Mouse (Mus musculus): ENCODE measurements at regions not wholly inside any gene's neighbourhood (a gene's known extent, or its start where the extent isn't known, plus 50 kb on each side); places are given as distances from the start of the nearest gene placed in this dataset.

GRCm38 (mm10) chr15:53004078-53004477 is 880.6 kb upstream of the Gm7489 start:
- no peak for DNase-seq (ENCODE audit: low read depth, low spot score)
- Histone ChIP-seq H3K27me3 (ENCODE audit: control insufficient read depth in 1 of 2, insufficient read depth in 2 of 2, low read length in 2 of 2) (no peaks in the 10 kb centered on the region; a peak in 2 of 4 replicates), H3K4me1 (ENCODE audit: control insufficient read depth in 1 of 2, insufficient read depth in 2 of 2, low read length in 2 of 2) (no peaks in the 10 kb centered on the region), H3K36me3 (ENCODE audit: control insufficient read depth in 1 of 2, insufficient read depth in 2 of 2, low read length in 2 of 2) (no peaks in the 10 kb centered on the region), H3K9me3 (replicated peaks; ENCODE audit: insufficient read depth, low read length) (no peaks in the 10 kb centered on the region), H3K4me3 (ENCODE audit: control insufficient read depth in 1 of 2, insufficient read depth in 1 of 2, low read depth in 2 of 2, low read length in 2 of 2) (no peak overlapping the region), H3K9ac (ENCODE audit: control insufficient read depth, low read depth, low read length, poor library complexity, severe bottlenecking) (no peak overlapping the region), H3K27ac (ENCODE audit: control insufficient read depth, low read depth, low read length) (no peak overlapping the region), H3K79me2 (ENCODE audit: control insufficient read depth, insufficient read depth, low read length, poor library complexity) (no peaks in the 10 kb centered on the region)
- no peak for TF ChIP-seq GABPA (IDR thresholded peaks at IDR 0.05; ENCODE audit: low read depth, low read length)
- TF ChIP-seq JUND (IDR thresholded peaks at IDR 0.05; ENCODE audit: low read depth, low read length): no peak
- TF ChIP-seq BHLHE40 (IDR thresholded peaks at IDR 0.05; ENCODE audit: borderline replicate concordance, low read depth, low read length): no peak
- TF ChIP-seq CHD1 (IDR thresholded peaks at IDR 0.05; ENCODE audit: low read depth, low read length): no peak
- no peak for TF ChIP-seq ETS1 (IDR thresholded peaks at IDR 0.05; ENCODE audit: low read depth, low read length)
- no peak for TF ChIP-seq MXI1 (IDR thresholded peaks at IDR 0.05; ENCODE audit: low read depth, low read length)
- no peak for TF ChIP-seq E2F4 (IDR thresholded peaks at IDR 0.05; ENCODE audit: borderline replicate concordance, low read depth, low read length)
- no peak for TF ChIP-seq POLR2AphosphoS2 (IDR thresholded peaks at IDR 0.05; ENCODE audit: low read length)
- no peak for TF ChIP-seq USF2 (IDR thresholded peaks at IDR 0.05; ENCODE audit: borderline replicate concordance in 1 of 2, insufficient read depth in 1 of 2, low read depth in 1 of 2, low read length in 2 of 2)
- TF ChIP-seq EP300 (IDR thresholded peaks at IDR 0.05; ENCODE audit: low read depth in 1 of 2, low read length in 2 of 2): no peak
- TF ChIP-seq TCF12 (IDR thresholded peaks at IDR 0.05; ENCODE audit: low read depth, low read length): no peak
- TF ChIP-seq RCOR1 (IDR thresholded peaks at IDR 0.05; ENCODE audit: low read depth, low read length): no peak
- TF ChIP-seq ZNF384 (IDR thresholded peaks at IDR 0.05; ENCODE audit: low read depth, low read length): no peak
- no peak for TF ChIP-seq MAX (IDR thresholded peaks at IDR 0.05; ENCODE audit: low read length)
- TF ChIP-seq ELF1 (IDR thresholded peaks at IDR 0.05; ENCODE audit: low read depth, low read length): no peak
- TF ChIP-seq USF1 (IDR thresholded peaks at IDR 0.05; ENCODE audit: low read depth, low read length): no peak
- no peak for TF ChIP-seq ZKSCAN1 (IDR thresholded peaks at IDR 0.05; ENCODE audit: low read depth, low read length)
- TF ChIP-seq TBP (IDR thresholded peaks at IDR 0.05; ENCODE audit: low read depth, low read length): no peak
- TF ChIP-seq NELFE (IDR thresholded peaks at IDR 0.05; ENCODE audit: low read depth, low read length): no peak

DNA sequence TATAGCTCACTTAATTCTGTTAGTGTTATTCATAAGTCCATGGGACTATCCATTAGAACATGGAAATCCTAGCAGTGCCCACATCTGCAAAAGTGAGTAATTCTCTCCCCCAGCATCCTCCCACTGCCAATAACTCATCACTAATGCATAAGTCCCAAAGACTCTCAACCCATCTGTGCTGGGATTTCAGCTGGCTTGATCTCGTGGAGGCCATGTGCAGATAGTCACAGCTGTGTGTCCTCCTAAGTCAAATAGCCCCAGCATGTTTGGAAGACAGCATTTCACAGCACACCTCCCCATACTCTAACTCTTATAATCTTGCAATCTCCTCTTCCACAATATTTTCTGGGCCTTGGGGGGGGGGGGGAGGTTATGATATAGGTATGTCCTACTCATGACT is 877.9 kb upstream of the Gm7489 start:
- no peak overlapping the region for H3K9ac ChIP-seq (ENCODE audit: control insufficient read depth, low read depth, low read length, poor library complexity, severe bottlenecking)
- no peak overlapping the region for H3K4me3 ChIP-seq (ENCODE audit: control insufficient read depth in 1 of 2, insufficient read depth in 1 of 2, low read depth in 2 of 2, low read length in 2 of 2)
- H3K36me3 ChIP-seq (ENCODE audit: control insufficient read depth in 1 of 2, insufficient read depth in 2 of 2, low read length in 2 of 2): no peaks in the 10 kb centered on the region
- H3K9me3 ChIP-seq (replicated peaks; ENCODE audit: insufficient read depth, low read length): no peaks in the 10 kb centered on the region
- H3K4me1 ChIP-seq (ENCODE audit: control insufficient read depth in 1 of 2, insufficient read depth in 2 of 2, low read length in 2 of 2): no peaks in the 10 kb centered on the region
- TF ChIP-seq SMC3 (IDR thresholded peaks at IDR 0.05; ENCODE audit: low read depth, low read length) (no peak), USF1 (IDR thresholded peaks at IDR 0.05; ENCODE audit: low read depth, low read length) (no peak), GABPA (IDR thresholded peaks at IDR 0.05; ENCODE audit: low read depth, low read length) (no peak), MAFK (IDR thresholded peaks at IDR 0.05; ENCODE audit: borderline replicate concordance, low read depth, low read length) (no peak), MAX (IDR thresholded peaks at IDR 0.05; ENCODE audit: low read length) (no peak), ZMIZ1 (IDR thresholded peaks at IDR 0.05; ENCODE audit: low read depth, low read length) (no peak), CHD2 (IDR thresholded peaks at IDR 0.05; ENCODE audit: low read length) (no peak), JUND (IDR thresholded peaks at IDR 0.05; ENCODE audit: low read depth, low read length) (no peak), EP300 (IDR thresholded peaks at IDR 0.05; ENCODE audit: low read depth in 1 of 2, low read length in 2 of 2) (no peak), KAT2A (conservative IDR thresholded peaks at IDR 0.05; ENCODE audit: low read depth, low read length) (no peak), TBP (IDR thresholded peaks at IDR 0.05; ENCODE audit: low read depth, low read length) (no peak), MAZ (IDR thresholded peaks at IDR 0.05; ENCODE audit: low read depth, low read length) (no peak), BHLHE40 (IDR thresholded peaks at IDR 0.05; ENCODE audit: borderline replicate concordance, low read depth, low read length) (no peak), RAD21 (IDR thresholded peaks at IDR 0.05; ENCODE audit: low read depth, low read length) (no peak), MYB (IDR thresholded peaks at IDR 0.05; ENCODE audit: low read depth, low read length) (no peak)
- no peaks in the 10 kb centered on the region for H3K27me3 ChIP-seq (ENCODE audit: control insufficient read depth in 1 of 2, insufficient read depth in 2 of 2, low read length in 2 of 2)
- DNase-seq (ENCODE audit: low read depth, low spot score): no peak
- H3K27ac ChIP-seq (ENCODE audit: control insufficient read depth, low read depth, low read length): no peak overlapping the region
- H3K79me2 ChIP-seq (ENCODE audit: control insufficient read depth, insufficient read depth, low read length, poor library complexity): no peaks in the 10 kb centered on the region

Data from MEL (cell line).